Mouse (Mus musculus) cerebellum, adult 2 months (tissue): Measurements from ENCODE around the gene Col7a1. TPM values are rescaled to one million over a fixed set of nuclear protein-coding genes. Genes with fewer than 3 reads are reported as not detected.

ENCODE experiments used
- DNase-seq, 2 experiments: peaks; one replicate each; pipeline ENCODE4 v3.0.0; 2021
- H3K27ac ChIP-seq: fragments of 200-500 bp; 2 replicates; pipeline ENCODE4 v1.5.1; 2012; ENCODE audit warnings: low read length, control low read depth, inconsistent platforms; ENCODE audit not compliant: insufficient read depth
- H3K27me3 ChIP-seq: fragments of 200-500 bp; 2 replicates; pipeline ENCODE4 v1.6.1; 2012; ENCODE audit warnings: inconsistent platforms, mild to moderate bottlenecking, low read length, moderate library complexity; ENCODE audit not compliant: control insufficient read depth, insufficient read depth
- H3K4me1 ChIP-seq: fragments of 200-500 bp; 2 replicates; pipeline ENCODE4 v1.6.1; 2011; ENCODE audit warnings: low read length; ENCODE audit not compliant: control insufficient read depth, insufficient read depth
- H3K4me3 ChIP-seq: fragments of 200-500 bp; replicated peaks from 2 replicates; pipeline ENCODE3; 2011; ENCODE audit warnings: mild to moderate bottlenecking, low read depth, low read length, control low read depth; ENCODE audit not compliant: insufficient read depth
- CTCF ChIP-seq: fragments of 200-500 bp; IDR thresholded peaks from 2 replicates; pipeline ENCODE4 v1.5.1; 2011; ENCODE audit warnings: low read depth, mild to moderate bottlenecking, control low read depth, low read length, moderate library complexity, borderline replicate concordance; ENCODE audit not compliant: insufficient read depth
- POLR2A ChIP-seq: fragments of 200-500 bp; IDR thresholded peaks from 2 replicates; pipeline ENCODE4 v1.6.1; 2011; ENCODE audit warnings: low read length, control low read depth, borderline replicate concordance; ENCODE audit not compliant: insufficient read depth
- WGBS: fragments of 180-500 bp; shearing (Covaris S2); methylation state at CpG from one replicate; pipeline ENCODE4 v1.1.7; 2018; 5-methylcytosine and 5-hydroxymethylcytosine counted together
- polyA plus RNA-seq: library from polyadenylated mRNA; depleted of rRNA; stranded (reverse); fragments of >200 nt; gene quantifications from 2 replicates; pipeline ENCODE4 v1.2.3, GENCODE M21; 2012; rRNA removed

The Col7a1 gene
- polyA plus RNA-seq, 1 experiment: 11.3 TPM

- Histone ChIP-seq H3K4me1 (no peaks in the 10 kb centered on the region), H3K27me3 (no peaks in the 10 kb centered on the region), H3K27ac (no peak overlapping the region), H3K4me3 (no peak overlapping the region)
- TF ChIP-seq POLR2A (no peak), CTCF (no peak)
- DNase-seq: no peak
- WGBS: 79% methylated on average over 3 of the region's 3 CpGs
Measured at GRCm38 (mm10) chr9:109028421-109028820, 75.0 kb downstream of the Col7a1 start.

- H3K4me3 ChIP-seq: no peak overlapping the region
- 68% methylated on average over 5 of the region's 5 CpGs for WGBS
- no peak overlapping the region for H3K27ac ChIP-seq
- DNase-seq: no peak
- TF ChIP-seq POLR2A (no peak), CTCF (no peak)
- no peaks in the 10 kb centered on the region for H3K27me3 ChIP-seq
- H3K4me1 ChIP-seq: no peaks in the 10 kb centered on the region
Measured at GRCm38 (mm10) chr9:109028919-109029318, 75.5 kb downstream of the Col7a1 start.

- WGBS: 68% methylated on average over 3 of the region's 3 CpGs
- H3K27me3 ChIP-seq: no peaks in the 10 kb centered on the region
- no peak overlapping the region for H3K27ac ChIP-seq
- H3K4me3 ChIP-seq: no peak overlapping the region
- no peaks in the 10 kb centered on the region for H3K4me1 ChIP-seq
- no peak for DNase-seq
- no peak for TF ChIP-seq POLR2A
- TF ChIP-seq CTCF: no peak
Measured at GRCm38 (mm10) chr9:109030312-109030711, 76.9 kb downstream of the Col7a1 start.

GRCm38 (mm10) chr9:109031001-109031400 lies 77.6 kb downstream of the Col7a1 start:
- no peak overlapping the region for H3K27ac ChIP-seq
- DNase-seq: no peak
- TF ChIP-seq CTCF: no peak
- no peak for TF ChIP-seq POLR2A
- WGBS: 93% methylated on average over 7 of the region's 7 CpGs
- H3K4me3 ChIP-seq: no peak overlapping the region
- no peaks in the 10 kb centered on the region for H3K27me3 ChIP-seq
- no peaks in the 10 kb centered on the region for H3K4me1 ChIP-seq

GRCm38 (mm10) chr9:109031686-109032085 lies 78.3 kb downstream of the Col7a1 start:
- WGBS: 70% methylated on average over 8 of the region's 8 CpGs
- Histone ChIP-seq H3K4me1 (no peaks in the 10 kb centered on the region), H3K27me3 (no peaks in the 10 kb centered on the region), H3K4me3 (no peak overlapping the region), H3K27ac (no peak overlapping the region)
- TF ChIP-seq CTCF (no peak), POLR2A (no peak)
- DNase-seq: no peak

GRCm38 (mm10) chr9:109032435-109032834 lies 79.0 kb downstream of the Col7a1 start:
- WGBS: 86% methylated on average over 6 of the region's 6 CpGs
- H3K27me3 ChIP-seq: no peaks in the 10 kb centered on the region
- no peak overlapping the region for H3K27ac ChIP-seq
- H3K4me3 ChIP-seq: no peak overlapping the region
- no peaks in the 10 kb centered on the region for H3K4me1 ChIP-seq
- DNase-seq: no peak
- no peak for TF ChIP-seq CTCF
- no peak for TF ChIP-seq POLR2A

Other genes starting within 250 kb of the Col7a1 start
- 162 and 168 TPM in 2 replicates for gene Ip6k2, start 169.8 kb upstream of the Col7a1 start, polyA plus RNA-seq
- 73.9 and 76.9 TPM in 2 replicates for gene Nckipsd, start 145.2 kb upstream of the Col7a1 start, polyA plus RNA-seq
- 77.1 and 88.3 TPM in 2 replicates for gene Celsr3, start 127.3 kb upstream of the Col7a1 start, polyA plus RNA-seq
- gene Slc26a6, start 100.3 kb upstream of the Col7a1 start, polyA plus RNA-seq: 22.6 and 28.2 TPM in 2 replicates
- gene Tmem89, start 39.0 kb upstream of the Col7a1 start, polyA plus RNA-seq: 0.39 and 0.92 TPM in 2 replicates
- gene Uqcrc1, start 17.0 kb upstream of the Col7a1 start, polyA plus RNA-seq: 672 and 690 TPM in 2 replicates
- 0.47 and 0.48 TPM in 2 replicates for gene Ucn2, start 32.4 kb downstream of the Col7a1 start, polyA plus RNA-seq
- gene Pfkfb4, start 38.2 kb downstream of the Col7a1 start, polyA plus RNA-seq: 17.5 and 20.1 TPM in 2 replicates
- gene Shisa5, start 85.0 kb downstream of the Col7a1 start, polyA plus RNA-seq: 75.0 and 79.8 TPM in 2 replicates
- gene Trex1, start 106.1 kb downstream of the Col7a1 start, polyA plus RNA-seq: 39.9 and 40.4 TPM in 2 replicates
- 38.0 and 39.1 TPM in 2 replicates for gene Atrip, start 120.5 kb downstream of the Col7a1 start, polyA plus RNA-seq
- gene Ccdc51, start 128.9 kb downstream of the Col7a1 start, polyA plus RNA-seq: 6.6 and 7.7 TPM in 2 replicates
- 144 and 152 TPM in 2 replicates for gene Tma7, start 129.0 kb downstream of the Col7a1 start, polyA plus RNA-seq
- 26.4 and 26.6 TPM in 2 replicates for gene Plxnb1, start 141.8 kb downstream of the Col7a1 start, polyA plus RNA-seq
- not detected in 2 replicates for gene Fbxw21, start 208.5 kb downstream of the Col7a1 start, polyA plus RNA-seq
- not detected in 2 replicates for gene Fbxw13, start 242.4 kb downstream of the Col7a1 start, polyA plus RNA-seq